Mouse (Mus musculus) MEL (cell line): ENCODE results near the gene Lrrc29.

Experiments
- MXI1 ChIP-seq: IDR thresholded peaks from 2 replicates; pipeline ENCODE4 v1.6.1; 2011; ENCODE audit warnings: mild to moderate bottlenecking, low read depth, low read length, improper control_type of control experiment
- POLR2A ChIP-seq, 2 experiments: IDR thresholded peaks; 2 replicates each; pipeline ENCODE4 v1.6.1; 2011 to 2012; ENCODE audit warnings: low read length in 2 of 2, mild to moderate bottlenecking in 2 of 2, control low read depth in 1 of 2, improper control_type of control experiment in 1 of 2, low read depth in 1 of 2, moderate library complexity in 1 of 2; ENCODE audit not compliant: control insufficient read depth in 1 of 2, insufficient read depth in 1 of 2, poor library complexity in 1 of 2

- no peak for TF ChIP-seq POLR2A (IDR thresholded peaks at IDR 0.05; ENCODE audit: control insufficient read depth in 1 of 2, insufficient read depth in 1 of 2, low read depth in 1 of 2, low read length in 2 of 2, poor library complexity in 1 of 2)
- no peak for TF ChIP-seq MXI1
These were observed 57.6 kb downstream of the Lrrc29 start for GRCm38 (mm10) chr8:105268342-105269074.
